Mouse (Mus musculus) spleen, adult 12 weeks (tissue): Measurements from ENCODE around the gene Pparg.
A peak's percentile ranks its signal among the peaks of the same experiment; 100 is the strongest.

ENCODE experiments used
- DNase-seq: peaks from one replicate; pipeline ENCODE4 v3.0.0; 2022; ENCODE audit warnings: low spot score

The Pparg gene

GRCm38 (mm10) chr6:115464661-115465060 is 103.9 kb downstream of the Pparg start:
- no peak for DNase-seq

DNA sequence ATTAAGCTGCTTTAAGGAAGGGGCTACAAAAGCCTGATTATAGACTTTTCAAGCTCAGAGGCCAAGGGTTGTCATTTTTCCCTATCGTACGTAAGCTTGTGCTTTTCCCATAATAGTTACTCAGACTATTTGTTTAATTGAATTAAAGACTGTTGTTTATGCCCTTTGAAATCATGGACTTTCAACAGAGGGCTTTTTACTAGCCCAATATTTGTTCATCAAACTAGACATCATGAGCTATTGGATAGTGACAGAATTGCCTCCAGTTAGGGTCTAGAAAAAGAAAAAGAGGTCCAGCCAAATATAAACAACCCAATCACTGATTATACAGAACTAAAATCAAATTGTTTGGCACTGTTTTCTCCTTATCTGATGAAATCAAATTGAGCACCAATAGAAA is 104.7 kb downstream of the Pparg start:
- no peak for DNase-seq

DNA sequence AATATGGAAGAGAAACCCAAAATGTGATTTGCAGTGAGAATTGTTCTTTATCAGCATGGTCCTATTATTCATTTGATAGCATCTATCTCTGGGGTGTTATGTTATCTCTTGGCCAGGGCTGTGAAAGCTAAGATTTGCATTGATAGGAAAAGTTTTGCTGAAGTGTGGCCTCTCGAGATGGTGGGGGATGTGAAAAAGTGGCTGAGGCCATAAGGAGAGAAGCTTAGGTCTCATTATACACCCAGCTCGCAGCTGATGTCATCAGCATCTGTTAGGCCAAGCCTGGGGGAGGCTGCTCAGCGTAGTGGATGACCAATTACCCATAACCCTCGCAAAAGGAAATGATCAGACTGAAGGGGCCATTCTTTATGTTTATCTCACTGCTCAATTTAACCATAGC is 105.1 kb downstream of the Pparg start:
- DNase-seq, result no peak

DNA sequence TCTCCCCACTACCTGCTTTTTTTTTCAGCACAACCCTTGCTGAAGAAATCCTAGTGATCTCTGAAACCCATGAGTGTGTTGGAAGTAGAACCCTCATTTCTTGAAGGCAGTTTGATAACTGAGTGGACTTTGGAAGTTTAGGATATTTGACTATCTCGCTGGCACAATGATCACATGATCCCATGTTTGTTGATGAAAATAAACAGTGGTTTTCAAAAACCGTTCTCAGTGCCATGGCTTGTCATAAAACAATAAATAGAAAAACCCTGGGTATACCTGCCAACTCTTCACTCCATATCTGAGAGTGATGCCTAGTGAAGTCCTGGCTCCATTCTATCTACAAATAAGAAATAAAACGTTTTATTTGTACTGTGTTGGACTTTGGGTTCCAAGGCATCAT is 105.8 kb downstream of the Pparg start:
- no peak for DNase-seq

DNA sequence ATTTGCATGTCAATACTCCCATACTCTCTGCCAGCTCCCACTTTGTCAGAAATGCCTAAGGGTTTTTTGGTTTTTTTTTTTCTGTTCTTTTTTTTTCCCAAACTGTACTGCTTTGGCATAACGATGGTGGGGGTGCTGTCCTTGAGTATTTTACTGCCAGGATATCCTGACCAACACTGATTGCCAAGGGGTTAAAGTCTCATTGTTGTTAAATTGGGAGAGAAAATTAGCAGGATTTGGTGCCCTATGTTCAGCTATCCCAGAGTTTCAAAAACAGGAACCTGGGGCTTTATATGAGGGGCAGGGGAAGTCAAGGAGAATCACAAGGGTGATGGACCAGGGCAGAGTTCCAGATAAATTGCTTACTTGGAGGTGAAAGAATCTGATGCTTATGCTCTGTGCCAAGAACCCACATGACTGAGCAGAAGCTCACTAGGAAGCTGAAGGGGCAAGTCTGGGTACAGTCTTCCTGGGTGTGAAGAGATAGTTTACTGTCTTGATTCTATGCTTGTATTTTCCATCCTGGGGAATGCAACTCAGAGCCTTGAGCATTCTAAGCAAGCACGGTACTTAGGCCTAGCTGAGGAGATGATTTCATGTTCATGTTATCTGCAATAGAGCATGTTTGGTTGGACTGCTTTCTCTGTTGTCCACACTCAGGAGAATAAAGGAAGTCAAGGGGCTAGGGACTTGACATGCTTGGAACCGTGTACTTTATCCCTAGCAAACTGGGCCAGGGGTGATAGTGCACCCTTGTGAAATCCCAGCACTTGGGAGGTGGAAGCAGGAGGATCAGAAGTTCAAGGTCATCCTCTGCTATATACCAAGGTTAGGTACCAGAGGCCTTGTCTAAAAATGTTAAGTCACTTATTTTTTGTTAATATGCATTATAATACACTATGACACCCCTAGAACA is 109.2 kb downstream of the Pparg start:
- DNase-seq, result no peak

GRCm38 (mm10) chr6:115471956-115472355 is 111.2 kb downstream of the Pparg start:
- no peak for DNase-seq

DNA sequence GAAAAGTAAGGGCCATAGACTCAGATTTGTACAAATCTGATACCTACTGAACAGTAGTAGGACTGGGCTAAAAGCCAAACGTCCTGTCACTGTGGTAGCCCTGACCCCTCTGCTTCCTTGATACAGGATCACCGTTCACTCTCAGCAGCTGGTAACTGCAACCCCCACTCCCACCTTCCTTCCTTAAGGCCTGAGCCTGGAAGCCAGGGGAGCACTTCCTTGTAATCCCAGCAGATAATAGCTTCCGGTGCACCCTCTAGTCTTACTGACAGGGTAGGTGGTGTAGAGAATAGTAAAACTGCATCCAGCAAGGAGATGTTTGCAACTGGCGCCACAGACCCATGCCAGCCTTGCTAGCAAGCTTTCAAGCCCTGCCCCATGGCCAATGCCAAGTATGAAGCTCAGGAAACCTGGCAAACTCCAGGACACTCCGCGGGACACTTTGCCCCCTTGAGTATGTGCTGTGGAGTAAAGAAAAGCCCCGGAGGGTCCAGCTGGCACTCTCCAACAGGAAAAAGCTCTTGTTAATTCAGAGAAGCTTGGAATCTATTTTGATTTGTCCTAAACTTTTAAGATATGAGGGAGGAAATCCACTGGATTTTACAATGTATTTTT is 116.4 kb downstream of the Pparg start:
- no peak for DNase-seq

GRCm38 (mm10) chr6:115479963-115480321 is 119.2 kb downstream of the Pparg start:
- DNase-seq, result no peak

GRCm38 (mm10) chr6:115480322-115481017 is 119.7 kb downstream of the Pparg start:
- DNase-seq, result peak; percentile 15

DNA sequence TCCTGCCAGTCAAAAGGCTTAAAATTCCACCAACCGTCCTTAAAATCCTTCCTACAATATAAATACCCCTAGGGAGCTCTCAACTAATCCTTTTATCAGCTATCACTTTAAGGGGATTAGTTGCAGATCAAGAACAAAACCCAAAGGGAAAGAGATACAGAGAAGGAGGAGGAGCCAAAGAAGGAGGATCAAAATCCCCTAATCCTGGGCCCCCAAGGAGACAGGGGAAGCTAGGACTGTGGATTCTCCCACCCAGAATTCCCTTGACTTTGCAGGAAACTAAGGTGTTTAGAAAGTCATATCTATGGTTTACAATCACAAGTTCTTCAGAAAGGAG is 120.2 kb downstream of the Pparg start:
- no peak for DNase-seq

DNA sequence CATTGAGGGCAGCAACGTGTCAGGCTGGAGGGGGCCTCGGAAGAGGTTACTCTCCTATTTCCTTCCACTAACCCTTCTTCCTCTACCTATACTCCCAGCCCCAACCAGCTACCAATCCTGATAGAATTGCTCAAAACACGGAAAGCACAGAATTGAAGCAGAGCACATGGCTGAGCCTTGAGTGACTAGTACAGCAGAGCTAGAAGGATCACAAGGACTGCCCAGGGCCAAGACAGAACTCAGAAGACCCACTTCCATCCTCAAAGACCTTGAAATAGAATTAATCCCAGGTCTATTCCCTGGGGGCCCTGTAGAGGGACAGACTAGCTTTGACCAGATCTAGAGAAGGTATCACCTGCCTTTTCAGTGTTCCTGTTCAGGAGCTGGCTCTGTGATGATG is 120.9 kb downstream of the Pparg start:
- DNase-seq, result no peak

DNA sequence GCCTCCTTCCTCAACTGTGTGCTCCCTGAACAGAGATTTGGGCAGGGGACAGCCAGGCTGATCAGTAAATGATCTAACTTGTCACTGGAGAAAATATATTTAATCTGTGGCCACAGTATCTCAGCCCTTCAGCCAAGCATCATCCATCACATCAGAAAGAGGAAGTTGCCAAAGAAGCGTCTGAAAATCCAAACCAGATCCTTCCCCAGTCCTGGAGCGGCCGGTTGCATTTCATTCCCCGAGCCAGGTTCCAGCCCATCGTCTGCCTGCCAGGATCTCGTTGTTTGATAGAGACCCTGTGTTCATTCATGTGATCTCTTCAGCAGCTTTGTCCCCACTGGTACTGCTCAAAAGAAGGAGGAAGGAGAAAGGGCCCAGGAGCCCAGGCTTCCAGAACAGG is 124.9 kb downstream of the Pparg start:
- no peak for DNase-seq

- DNase-seq, result no peak
Measured at GRCm38 (mm10) chr6:115489831-115490230, 129.1 kb downstream of the Pparg start.

- DNase-seq, result no peak
Measured at GRCm38 (mm10) chr6:115492952-115493613, 132.3 kb downstream of the Pparg start.

- DNase-seq, result no peak
Measured at GRCm38 (mm10) chr6:115493824-115494223, 133.1 kb downstream of the Pparg start.

- DNase-seq, result no peak
Measured at GRCm38 (mm10) chr6:115499540-115499939, 138.8 kb downstream of the Pparg start.

GRCm38 (mm10) chr6:115500234-115500633 is 139.5 kb downstream of the Pparg start:
- no peak for DNase-seq

DNA sequence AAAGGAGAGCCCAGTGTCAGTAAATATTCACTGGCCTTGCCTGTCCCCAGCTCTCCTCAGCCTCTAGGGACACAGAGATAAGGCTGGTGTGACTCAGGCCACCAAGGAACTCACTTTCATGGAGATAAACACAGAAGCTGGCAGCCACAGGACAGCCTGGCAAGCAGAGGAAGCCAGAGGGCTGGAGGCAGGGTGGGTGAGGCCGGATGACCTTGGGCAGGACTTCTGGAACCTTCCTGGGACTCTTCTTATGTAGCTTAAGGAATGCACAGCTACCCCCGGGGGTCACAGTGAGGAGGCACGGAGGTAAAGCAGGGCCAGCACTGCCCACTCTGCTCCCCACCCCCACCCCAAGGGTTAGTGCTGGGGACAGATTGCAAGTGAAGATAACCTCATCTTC is 140.4 kb downstream of the Pparg start:
- DNase-seq, result no peak

DNA sequence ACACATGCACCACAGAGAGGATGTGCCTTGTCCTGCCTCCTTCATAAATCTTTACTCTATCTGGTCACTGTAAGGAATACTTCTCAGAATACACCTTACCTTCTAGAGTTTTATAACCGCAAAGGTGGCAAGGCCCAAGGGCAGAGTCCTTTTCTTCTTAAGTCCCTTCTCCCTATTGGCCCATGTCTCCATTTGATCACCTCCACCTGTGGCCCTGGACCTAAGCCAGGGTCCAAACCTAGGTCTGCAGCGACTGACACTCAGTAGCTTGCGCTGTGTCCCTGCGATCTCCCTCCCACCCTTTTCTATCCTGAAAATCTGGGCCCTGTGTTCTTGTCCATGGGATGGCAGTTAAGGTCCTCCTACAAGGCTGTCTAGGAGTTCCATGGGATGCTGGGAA is 142.3 kb downstream of the Pparg start:
- DNase-seq, result no peak

DNA sequence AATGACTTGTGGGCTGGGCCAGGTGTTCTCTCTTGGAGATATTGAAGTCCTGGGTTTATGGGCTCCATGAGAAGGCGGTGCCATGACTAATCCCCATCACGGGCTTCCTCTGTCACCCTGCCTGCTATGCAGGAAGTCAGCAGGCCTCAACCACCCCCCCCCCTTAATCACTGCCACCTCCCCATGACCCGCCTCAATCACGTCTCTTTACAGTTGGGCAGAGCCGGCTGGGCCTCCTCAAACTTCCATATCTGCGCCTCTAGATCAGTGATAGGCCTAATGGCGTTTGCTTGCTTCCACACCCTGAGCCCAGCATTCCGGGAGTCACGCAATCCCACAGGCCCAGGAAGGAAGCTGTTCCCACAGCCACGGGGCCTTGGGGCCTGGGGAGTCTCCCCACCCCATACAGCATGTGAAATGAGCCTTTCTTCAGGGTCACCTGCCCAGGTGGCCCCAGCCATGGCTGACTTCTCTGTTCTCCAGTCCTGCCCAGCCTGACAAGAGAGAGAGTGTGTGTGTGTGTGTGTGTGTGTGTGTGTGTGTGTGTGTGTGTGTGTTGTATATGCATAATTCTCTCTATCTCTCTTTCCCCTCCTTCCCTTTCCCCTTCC is 142.9 kb downstream of the Pparg start:
- DNase-seq, result no peak

DNA sequence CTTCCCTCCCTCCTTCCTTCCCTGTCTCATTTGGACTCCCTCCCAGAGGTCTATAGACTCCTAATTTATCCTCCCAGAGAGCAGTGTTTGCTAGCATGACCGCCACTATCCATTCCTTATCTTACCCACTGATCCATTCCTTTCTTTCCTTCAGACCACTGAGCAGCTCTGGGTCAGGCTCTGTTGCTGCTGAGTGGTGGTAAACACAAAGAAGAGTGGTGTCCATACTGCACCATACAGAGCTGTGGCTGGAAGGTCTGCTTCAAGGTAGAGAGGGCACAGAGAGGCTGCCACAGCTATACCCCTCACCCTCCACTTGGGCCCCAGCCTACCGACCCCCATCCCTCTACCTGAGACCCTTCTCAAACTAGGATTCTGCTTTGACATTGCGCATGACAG is 143.4 kb downstream of the Pparg start:
- no peak for DNase-seq

DNA sequence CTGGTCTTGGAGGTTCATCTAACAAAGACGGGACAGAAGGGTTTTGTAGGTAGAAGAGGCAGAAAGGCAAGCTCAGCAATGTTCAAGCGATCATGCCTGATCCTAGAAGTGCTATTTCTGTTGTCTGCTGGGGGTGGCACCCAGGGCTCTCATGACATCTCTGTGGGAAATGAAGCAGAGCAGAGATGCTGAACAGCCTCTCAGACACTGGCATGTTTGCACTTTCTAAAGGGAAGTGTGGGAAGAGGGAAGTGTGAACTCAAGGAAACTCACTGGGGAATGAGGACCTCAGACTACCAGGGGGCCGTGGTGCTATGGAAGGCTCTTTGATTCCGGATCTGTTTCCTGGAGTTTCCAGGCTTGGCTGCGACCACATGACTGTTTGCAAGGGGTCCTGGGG is 144.2 kb downstream of the Pparg start:
- DNase-seq, result no peak
